Mouse (Mus musculus): ENCODE data around the gene Arhgef1. TPM values are rescaled to one million over a fixed set of nuclear protein-coding genes. Genes with fewer than 3 reads are reported as not detected.

Arhgef1 gene
- polyA plus RNA-seq, 1 experiment from 2014 or later: 45.2 TPM

- Histone ChIP-seq H3K27ac (replicated peaks) (peak overlapping the region; percentile 93), H3K9ac (ENCODE audit: low read length) (peak overlapping the region; percentile 83), H3K4me2 (replicated peaks; ENCODE audit: low read depth) (peak overlapping the region; percentile 90), H3K27me3 (ENCODE audit: control insufficient read depth, insufficient read depth, low read length) (no peaks in the 10 kb centered on the region), H3K4me1 (replicated peaks; ENCODE audit: control insufficient read depth, insufficient read depth) (no peaks in the 10 kb centered on the region; the same call in 1 of the 2 replicates), H3K4me3 (ENCODE audit: low read depth, low read length) (peak overlapping the region; percentile 73), H3K36me3 (ENCODE audit: control insufficient read depth, insufficient read depth, low read length) (peaks cover under 1% of the 10 kb centered on the region; the same call in 1 of the 2 replicates), H3K9me3 (ENCODE audit: control insufficient read depth, low read length) (no peaks in the 10 kb centered on the region)
- 14% methylated on average over 10 of the region's 10 CpGs for WGBS
- no peak for DNase-seq (ENCODE audit: low spot score)
- ATAC-seq (ENCODE audit: low FRiP score, low TSS enrichment): no peak
- no peak for TF ChIP-seq CTCF (IDR thresholded peaks at IDR 0.05; ENCODE audit: low read depth)
- no peak for TF ChIP-seq EP300 (optimal IDR thresholded peaks at IDR 0.05)
These were observed 723 bp downstream of the Arhgef1 start for GRCm38 (mm10) chr7:24903444-24903825.

GRCm38 (mm10) chr7:24904070-24904483 is 1.4 kb downstream of the Arhgef1 start:
- TF ChIP-seq EP300 (optimal IDR thresholded peaks at IDR 0.05) (no peak), CTCF (IDR thresholded peaks at IDR 0.05; ENCODE audit: low read depth) (peak; percentile 86)
- H3K4me1 ChIP-seq (replicated peaks; ENCODE audit: control insufficient read depth, insufficient read depth): no peaks in the 10 kb centered on the region; the same call in 1 of the 2 replicates
- WGBS: under 1% methylated on average over 30 of the region's 30 CpGs
- DNase-seq (ENCODE audit: low spot score): peak; percentile 99
- H3K27me3 ChIP-seq (ENCODE audit: control insufficient read depth, insufficient read depth, low read length): no peaks in the 10 kb centered on the region
- H3K9me3 ChIP-seq (ENCODE audit: control insufficient read depth, low read length): no peaks in the 10 kb centered on the region
- H3K36me3 ChIP-seq (ENCODE audit: control insufficient read depth, insufficient read depth, low read length): peaks cover 5% of the 10 kb centered on the region; the same call in 1 of the 2 replicates
- peak overlapping the region; percentile 72 for H3K9ac ChIP-seq (ENCODE audit: low read length)
- H3K4me2 ChIP-seq (replicated peaks; ENCODE audit: low read depth): peak overlapping the region; percentile 90
- H3K4me3 ChIP-seq (ENCODE audit: low read depth, low read length): peak overlapping the region; percentile 73
- H3K27ac ChIP-seq (replicated peaks): peak overlapping the region; percentile 93
- ATAC-seq (ENCODE audit: low FRiP score, low TSS enrichment): peak; percentile 96

DNA sequence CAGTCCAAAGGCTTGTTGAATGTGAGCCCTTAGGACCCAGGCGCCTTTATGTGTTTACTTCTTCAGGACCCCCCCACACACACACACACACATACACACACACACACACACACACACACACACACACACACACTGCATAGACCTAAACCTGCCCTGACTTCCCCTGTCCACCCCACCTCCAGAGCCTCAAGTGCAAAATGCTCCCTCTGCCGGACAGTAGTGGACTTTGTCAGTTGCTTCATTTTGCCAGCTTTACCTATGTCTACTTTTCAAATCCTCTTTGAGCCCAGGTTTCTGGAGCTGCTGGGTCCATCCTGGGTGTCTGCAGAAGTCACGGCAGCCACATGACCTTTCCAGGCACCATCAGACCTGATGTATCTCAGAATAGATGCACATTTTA is 2.2 kb downstream of the Arhgef1 start:
- Histone ChIP-seq H3K9ac (ENCODE audit: low read length) (peak overlapping the region; percentile 72; the same call in 1 of the 2 replicates), H3K27ac (replicated peaks) (peak overlapping the region; percentile 93; the same call in 1 of the 2 replicates), H3K4me1 (replicated peaks; ENCODE audit: control insufficient read depth, insufficient read depth) (no peaks in the 10 kb centered on the region; the same call in 1 of the 2 replicates), H3K27me3 (ENCODE audit: control insufficient read depth, insufficient read depth, low read length) (no peaks in the 10 kb centered on the region), H3K36me3 (ENCODE audit: control insufficient read depth, insufficient read depth, low read length) (peaks cover 11% of the 10 kb centered on the region; the same call in 1 of the 2 replicates), H3K9me3 (ENCODE audit: control insufficient read depth, low read length) (no peaks in the 10 kb centered on the region), H3K4me3 (ENCODE audit: low read depth, low read length) (peak overlapping the region; percentile 73), H3K4me2 (replicated peaks; ENCODE audit: low read depth) (peak overlapping the region; percentile 90)
- ATAC-seq (ENCODE audit: low FRiP score, low TSS enrichment) (0 out of 2 replicates have a peak, but pooled peaks have one; percentile 24), DNase-seq (ENCODE audit: low spot score) (peak; percentile 79)
- TF ChIP-seq CTCF (IDR thresholded peaks at IDR 0.05; ENCODE audit: low read depth) (peak; percentile 87), EP300 (optimal IDR thresholded peaks at IDR 0.05) (no peak)
- WGBS: 11% methylated on average over 3 of the region's 3 CpGs

- ATAC-seq (ENCODE audit: low FRiP score, low TSS enrichment) (no peak), DNase-seq (ENCODE audit: low spot score) (peak; percentile 45)
- Histone ChIP-seq H3K9me3 (ENCODE audit: control insufficient read depth, low read length) (no peaks in the 10 kb centered on the region), H3K4me1 (replicated peaks; ENCODE audit: control insufficient read depth, insufficient read depth) (no peaks in the 10 kb centered on the region; the same call in 1 of the 2 replicates), H3K9ac (ENCODE audit: low read length) (no peak overlapping the region), H3K36me3 (ENCODE audit: control insufficient read depth, insufficient read depth, low read length) (peaks cover 12% of the 10 kb centered on the region; the same call in 1 of the 2 replicates), H3K27me3 (ENCODE audit: control insufficient read depth, insufficient read depth, low read length) (no peaks in the 10 kb centered on the region), H3K4me2 (replicated peaks; ENCODE audit: low read depth) (no peak overlapping the region), H3K4me3 (ENCODE audit: low read depth, low read length) (no peak overlapping the region), H3K27ac (replicated peaks) (no peak overlapping the region)
- WGBS: 20% methylated on average over 6 of the region's 6 CpGs
- TF ChIP-seq CTCF (IDR thresholded peaks at IDR 0.05; ENCODE audit: low read depth) (peak; percentile 26), EP300 (optimal IDR thresholded peaks at IDR 0.05) (no peak)
These were observed 3.8 kb downstream of the Arhgef1 start for GRCm38 (mm10) chr7:24906551-24906950.

GRCm38 (mm10) chr7:24907211-24907748 is 4.6 kb downstream of the Arhgef1 start:
- WGBS: 30% methylated on average over 13 of the region's 13 CpGs
- Histone ChIP-seq H3K4me3 (ENCODE audit: low read depth, low read length) (no peak overlapping the region), H3K36me3 (ENCODE audit: control insufficient read depth, insufficient read depth, low read length) (peaks cover 12% of the 10 kb centered on the region; the same call in 1 of the 2 replicates), H3K4me2 (replicated peaks; ENCODE audit: low read depth) (0 out of 2 replicates have a peak overlapping the region, but pooled peaks have one; percentile 23), H3K27me3 (ENCODE audit: control insufficient read depth, insufficient read depth, low read length) (no peaks in the 10 kb centered on the region), H3K9ac (ENCODE audit: low read length) (peak overlapping the region; percentile 13; the same call in 1 of the 2 replicates), H3K9me3 (ENCODE audit: control insufficient read depth, low read length) (no peaks in the 10 kb centered on the region), H3K4me1 (replicated peaks; ENCODE audit: control insufficient read depth, insufficient read depth) (no peaks in the 10 kb centered on the region; the same call in 1 of the 2 replicates), H3K27ac (replicated peaks) (peak overlapping the region; percentile 24; the same call in 1 of the 2 replicates)
- TF ChIP-seq EP300 (optimal IDR thresholded peaks at IDR 0.05) (no peak), CTCF (IDR thresholded peaks at IDR 0.05; ENCODE audit: low read depth) (peak; percentile 55)
- DNase-seq (ENCODE audit: low spot score): peak; percentile 86
- ATAC-seq (ENCODE audit: low FRiP score, low TSS enrichment): peak; percentile 36; the same call in 1 of the 2 replicates

GRCm38 (mm10) chr7:24912480-24912879 is 9.8 kb downstream of the Arhgef1 start:
- peaks cover 19% of the 10 kb centered on the region for H3K36me3 ChIP-seq (ENCODE audit: control insufficient read depth, insufficient read depth, low read length)
- H3K9ac ChIP-seq (ENCODE audit: low read length): no peak overlapping the region
- no peak for DNase-seq (ENCODE audit: low spot score)
- H3K9me3 ChIP-seq (ENCODE audit: control insufficient read depth, low read length): no peaks in the 10 kb centered on the region
- no peak overlapping the region for H3K27ac ChIP-seq (replicated peaks)
- H3K4me3 ChIP-seq (ENCODE audit: low read depth, low read length): no peak overlapping the region
- no peak for ATAC-seq (ENCODE audit: low FRiP score, low TSS enrichment)
- no peaks in the 10 kb centered on the region for H3K27me3 ChIP-seq (ENCODE audit: control insufficient read depth, insufficient read depth, low read length)
- TF ChIP-seq EP300 (optimal IDR thresholded peaks at IDR 0.05): no peak
- no peak for TF ChIP-seq CTCF (IDR thresholded peaks at IDR 0.05; ENCODE audit: low read depth)
- no peak overlapping the region for H3K4me2 ChIP-seq (replicated peaks; ENCODE audit: low read depth)
- 89% methylated on average over 14 of the region's 14 CpGs for WGBS
- no peaks in the 10 kb centered on the region for H3K4me1 ChIP-seq (replicated peaks; ENCODE audit: control insufficient read depth, insufficient read depth)

Measured in stomach, postnatal 0 days (tissue).